Mouse (Mus musculus) intestine, embryonic 15.5 days (tissue): ENCODE measurements around the gene Clptm1. TPM values are rescaled to one million over a fixed set of nuclear protein-coding genes. Genes with fewer than 3 reads are reported as not detected.

Experiments
- ATAC-seq: fragments of 200-750 bp; cut with Nextera tagmentation; 2 replicates; pipeline ENCODE4 v1.8.0; 2017; ENCODE audit warnings: moderate TSS enrichment, moderate library complexity
- H3K27ac ChIP-seq: fragments of 300-500 bp; sonication (generic); 2 replicates; pipeline ENCODE4 v1.5.1; 2015; ENCODE audit warnings: mild to moderate bottlenecking, inconsistent platforms
- H3K27me3 ChIP-seq: fragments of 300-500 bp; sonication (generic); replicated peaks from 2 replicates; pipeline ENCODE4 v1.6.1; 2015; ENCODE audit warnings: inconsistent platforms
- H3K36me3 ChIP-seq: fragments of 300-500 bp; sonication (generic); 2 replicates; pipeline ENCODE4 v1.6.1; 2015; ENCODE audit warnings: inconsistent platforms
- H3K4me1 ChIP-seq: fragments of 300-500 bp; sonication (generic); replicated peaks from 2 replicates; pipeline ENCODE4 v1.6.1; 2015; ENCODE audit warnings: inconsistent platforms
- H3K4me2 ChIP-seq: fragments of 300-500 bp; sonication (generic); replicated peaks from 2 replicates; pipeline ENCODE4 v1.6.1; 2015; ENCODE audit warnings: mild to moderate bottlenecking, inconsistent platforms
- H3K4me3 ChIP-seq: fragments of 300-500 bp; sonication (generic); replicated peaks from 2 replicates; pipeline ENCODE4 v1.5.1; 2015; ENCODE audit warnings: inconsistent platforms
- H3K9ac ChIP-seq: fragments of 300-500 bp; sonication (generic); 2 replicates; pipeline ENCODE4 v1.6.1; 2015; ENCODE audit warnings: inconsistent platforms
- H3K9me3 ChIP-seq: fragments of 300-500 bp; sonication (generic); 2 replicates; pipeline ENCODE4 v1.6.1; 2016; ENCODE audit warnings: inconsistent platforms
- WGBS: fragments of 180-500 bp; shearing (Covaris S2); methylation state at CpG from one replicate; pipeline ENCODE4 v1.1.7; 2015; 5-methylcytosine and 5-hydroxymethylcytosine counted together
- polyA plus RNA-seq: library from polyadenylated mRNA; unstranded; fragments of >200 nt; fragmentation: Nextera tagmentation; extraction: Ambion mirVana; gene quantifications from 2 replicates; pipeline ENCODE4 v1.2.1, GENCODE M21; 2015

The Clptm1 gene
- polyA plus RNA-seq, 1 experiment from 2014 or later, result 77.2 TPM

DNA sequence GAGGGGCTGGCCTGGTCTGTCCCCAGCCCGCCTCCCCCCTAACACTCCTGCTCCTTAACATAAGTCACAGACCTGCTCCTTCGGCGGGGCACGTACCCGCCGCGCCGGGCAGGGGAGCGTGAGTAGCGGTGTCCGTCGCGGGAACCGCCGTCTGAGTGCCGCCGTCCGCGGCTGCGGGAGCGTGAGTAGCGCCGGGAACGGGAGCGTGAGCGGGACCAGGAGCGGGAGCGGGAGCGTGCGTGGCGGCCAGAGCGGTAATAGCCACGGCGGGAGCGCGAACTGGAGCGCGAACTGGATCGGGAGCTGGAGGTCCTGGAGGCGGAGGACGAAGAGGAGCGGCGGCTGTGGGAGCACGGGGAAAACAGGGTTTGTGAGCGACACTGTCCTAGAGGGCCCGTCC is 78.6 kb downstream of the Clptm1 start:
- no peaks in the 10 kb centered on the region for H3K27me3 ChIP-seq
- WGBS, result 82% methylated on average over 46 of the region's 46 CpGs
- no peak overlapping the region for H3K9ac ChIP-seq
- H3K4me3 ChIP-seq, result no peak overlapping the region
- H3K4me1 ChIP-seq, result no peaks in the 10 kb centered on the region
- ATAC-seq, result no peak
- no peak overlapping the region for H3K27ac ChIP-seq
- no peak overlapping the region for H3K4me2 ChIP-seq
- no peaks in the 10 kb centered on the region for H3K9me3 ChIP-seq
- peaks cover 72% of the 10 kb centered on the region for H3K36me3 ChIP-seq

Other genes starting within 250 kb of the Clptm1 start
- 5.8 and 6.1 TPM in 2 replicates for gene Mark4, start 206.2 kb downstream of the Clptm1 start, polyA plus RNA-seq
- 0.50 and 0.53 TPM in 2 replicates for gene Exoc3l2, start 201.7 kb downstream of the Clptm1 start, polyA plus RNA-seq
- 1.9 and 2.2 TPM in 2 replicates for gene Bloc1s3, start 156.7 kb downstream of the Clptm1 start, polyA plus RNA-seq
- 124 and 137 TPM in 2 replicates for gene Trappc6a, start 156.6 kb downstream of the Clptm1 start, polyA plus RNA-seq
- 0.10 and 0.11 TPM in 2 replicates for gene Nkpd1, start 147.2 kb downstream of the Clptm1 start, polyA plus RNA-seq
- gene Ppp1r37, start 102.0 kb downstream of the Clptm1 start, polyA plus RNA-seq, result 18.3 and 21.8 TPM in 2 replicates
- 0.63 and 0.95 TPM in 2 replicates for gene Zfp296, start 87.7 kb downstream of the Clptm1 start, polyA plus RNA-seq
- gene Gemin7, start 87.4 kb downstream of the Clptm1 start, polyA plus RNA-seq, result 131 and 140 TPM in 2 replicates
- gene Clasrp, start 60.5 kb downstream of the Clptm1 start, polyA plus RNA-seq, result 34.2 and 38.3 TPM in 2 replicates
- 8.0 and 8.6 TPM in 2 replicates for gene Relb, start 35.6 kb downstream of the Clptm1 start, polyA plus RNA-seq
- 164 and 258 TPM in 2 replicates for gene Apoc2, start 12.9 kb upstream of the Clptm1 start, polyA plus RNA-seq
- 0.71 and 1.2 TPM in 2 replicates for gene Gm44805, start 16.4 kb upstream of the Clptm1 start, polyA plus RNA-seq
- 4.7 and 7.0 TPM in 2 replicates for gene Apoc4, start 16.4 kb upstream of the Clptm1 start, polyA plus RNA-seq
- 27.1 and 34.7 TPM in 2 replicates for gene Apoc1, start 27.6 kb upstream of the Clptm1 start, polyA plus RNA-seq
- gene Apoe, start 34.2 kb upstream of the Clptm1 start, polyA plus RNA-seq, result 296 and 325 TPM in 2 replicates
- 208 and 215 TPM in 2 replicates for gene Tomm40, start 50.4 kb upstream of the Clptm1 start, polyA plus RNA-seq
- gene Nectin2, start 85.5 kb upstream of the Clptm1 start, polyA plus RNA-seq, result 148 and 154 TPM in 2 replicates
- 76.9 and 79.4 TPM in 2 replicates for gene Bcam, start 106.0 kb upstream of the Clptm1 start, polyA plus RNA-seq
- gene Cblc, start 131.8 kb upstream of the Clptm1 start, polyA plus RNA-seq, result 24.5 and 26.4 TPM in 2 replicates
- gene Bcl3, start 157.7 kb upstream of the Clptm1 start, polyA plus RNA-seq, result 13.3 and 13.9 TPM in 2 replicates
- 0.14 and 0.16 TPM in 2 replicates for gene Gm19345, start 187.0 kb upstream of the Clptm1 start, polyA plus RNA-seq
- not detected in 2 replicates for gene Ceacam16, start 196.3 kb upstream of the Clptm1 start, polyA plus RNA-seq
- gene Ceacam19, start 222.9 kb upstream of the Clptm1 start, polyA plus RNA-seq, result not detected in 2 replicates